Mouse (Mus musculus) thymus, postnatal 14 days (tissue): ENCODE measurements at regions not wholly inside any gene's neighbourhood (a gene's known extent, or its start where the extent isn't known, plus 50 kb on each side); places are given as distances from the start of the nearest gene placed in this dataset.

Source experiments
- DNase-seq: peaks from one replicate; pipeline ENCODE4 v3.0.0; 2021

GRCm38 (mm10) chr9:61756801-61757342 lies 157.5 kb downstream of the Rplp1 start:
- no peak for DNase-seq

- no peak for DNase-seq
Observed at GRCm38 (mm10) chr9:61756224-61756800, 158.0 kb downstream of the Rplp1 start.

- no peak for DNase-seq
Observed at GRCm38 (mm10) chr9:61755311-61755710, 159.0 kb downstream of the Rplp1 start.

- DNase-seq, result peak; percentile 31
Observed at GRCm38 (mm10) chr9:61753795-61754194, 160.5 kb downstream of the Rplp1 start.

- no peak for DNase-seq
Observed at GRCm38 (mm10) chr9:61749201-61749600, 165.1 kb downstream of the Rplp1 start.

GRCm38 (mm10) chr9:61748416-61748815 lies 165.9 kb downstream of the Rplp1 start:
- DNase-seq, result no peak

GRCm38 (mm10) chr9:61746401-61746800 lies 167.9 kb downstream of the Rplp1 start:
- DNase-seq, result no peak

- DNase-seq, result no peak
Observed at GRCm38 (mm10) chr9:61745301-61745801, 169.0 kb downstream of the Rplp1 start.

GRCm38 (mm10) chr9:61733540-61733939 lies 180.8 kb downstream of the Rplp1 start:
- no peak for DNase-seq

GRCm38 (mm10) chr9:61732747-61733146 lies 181.6 kb downstream of the Rplp1 start:
- no peak for DNase-seq

- no peak for DNase-seq
Observed at GRCm38 (mm10) chr9:61728115-61728514, 186.2 kb downstream of the Rplp1 start.

- DNase-seq, result no peak
Observed at GRCm38 (mm10) chr9:61727651-61728050, 186.7 kb downstream of the Rplp1 start.

- no peak for DNase-seq
Observed at GRCm38 (mm10) chr9:61724070-61724469, 190.3 kb downstream of the Rplp1 start.

GRCm38 (mm10) chr9:61723021-61723581 lies 191.2 kb downstream of the Rplp1 start:
- DNase-seq, result no peak

- no peak for DNase-seq
Observed at GRCm38 (mm10) chr9:61721851-61722250, 192.5 kb downstream of the Rplp1 start.

- DNase-seq, result no peak
Observed at GRCm38 (mm10) chr9:61721071-61721470, 193.3 kb downstream of the Rplp1 start.

GRCm38 (mm10) chr9:61720206-61720605 lies 194.1 kb downstream of the Rplp1 start:
- DNase-seq, result no peak

GRCm38 (mm10) chr9:61716751-61717150 lies 197.6 kb downstream of the Rplp1 start:
- no peak for DNase-seq

GRCm38 (mm10) chr9:61714331-61715035 lies 199.9 kb downstream of the Rplp1 start:
- no peak for DNase-seq

GRCm38 (mm10) chr9:61713806-61714205 lies 200.5 kb downstream of the Rplp1 start:
- DNase-seq, result no peak

- no peak for DNase-seq
Observed at GRCm38 (mm10) chr9:61711296-61711695, 203.0 kb downstream of the Rplp1 start.

GRCm38 (mm10) chr9:61707875-61708274 lies 206.5 kb downstream of the Rplp1 start:
- DNase-seq, result peak; percentile 71

GRCm38 (mm10) chr9:61707296-61707695 lies 207.0 kb downstream of the Rplp1 start:
- no peak for DNase-seq

GRCm38 (mm10) chr9:61706263-61706755 lies 208.0 kb downstream of the Rplp1 start:
- peak; percentile 35 for DNase-seq
